Mouse (Mus musculus): Measurements from ENCODE around the gene Inpp4a.

DNA sequence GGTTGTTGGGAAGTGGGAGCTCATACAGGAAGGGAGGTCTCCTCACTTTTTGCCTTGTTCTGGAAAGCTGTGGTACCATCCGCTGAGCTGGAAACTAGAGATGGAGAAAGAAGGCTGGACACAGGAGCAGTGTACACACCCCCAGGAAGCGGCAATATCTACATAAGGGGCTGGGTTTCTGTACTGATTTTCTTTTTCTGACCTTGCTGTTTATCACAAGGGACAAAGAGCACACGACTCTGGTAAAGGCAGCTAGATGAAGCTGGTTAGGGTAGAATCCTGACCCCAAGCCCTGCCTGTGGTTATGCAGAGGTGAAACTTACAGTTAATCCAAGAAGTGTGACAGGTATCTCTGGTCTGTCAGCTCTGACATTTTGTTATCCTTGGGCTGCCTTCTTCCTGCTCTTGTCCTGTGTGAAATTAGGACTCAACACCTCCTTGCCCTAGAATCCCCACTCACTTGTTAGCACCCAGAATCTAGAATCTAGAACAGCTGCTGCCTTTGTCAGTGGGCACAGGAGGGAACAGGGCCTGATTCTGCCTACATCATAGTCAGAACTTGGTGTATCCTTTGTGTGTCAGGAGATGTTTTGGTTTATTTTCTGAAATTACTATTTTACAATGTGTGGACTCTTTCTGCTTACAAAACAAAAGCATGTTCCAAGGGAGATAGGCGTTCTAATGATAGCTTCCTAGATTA, 34.2 kb downstream of the Inpp4a start:
- TF ChIP-seq POLR2A (IDR thresholded peaks at IDR 0.05; ENCODE audit: borderline replicate concordance, extremely low read depth, low read depth, low read length) (no peak), CTCF (IDR thresholded peaks at IDR 0.05; ENCODE audit: insufficient read depth, low read length) (no peak)

Data from lung, adult 2 months (tissue).